Mouse (Mus musculus): ENCODE measurements around the gene Sf1. TPM values are rescaled to one million over a fixed set of nuclear protein-coding genes. Genes with fewer than 3 reads are reported as not detected.
A peak's percentile ranks its signal among the peaks of the same experiment; 100 is the strongest.

Gene Sf1
- polyA plus RNA-seq, 1 experiment = 159 TPM

DNA sequence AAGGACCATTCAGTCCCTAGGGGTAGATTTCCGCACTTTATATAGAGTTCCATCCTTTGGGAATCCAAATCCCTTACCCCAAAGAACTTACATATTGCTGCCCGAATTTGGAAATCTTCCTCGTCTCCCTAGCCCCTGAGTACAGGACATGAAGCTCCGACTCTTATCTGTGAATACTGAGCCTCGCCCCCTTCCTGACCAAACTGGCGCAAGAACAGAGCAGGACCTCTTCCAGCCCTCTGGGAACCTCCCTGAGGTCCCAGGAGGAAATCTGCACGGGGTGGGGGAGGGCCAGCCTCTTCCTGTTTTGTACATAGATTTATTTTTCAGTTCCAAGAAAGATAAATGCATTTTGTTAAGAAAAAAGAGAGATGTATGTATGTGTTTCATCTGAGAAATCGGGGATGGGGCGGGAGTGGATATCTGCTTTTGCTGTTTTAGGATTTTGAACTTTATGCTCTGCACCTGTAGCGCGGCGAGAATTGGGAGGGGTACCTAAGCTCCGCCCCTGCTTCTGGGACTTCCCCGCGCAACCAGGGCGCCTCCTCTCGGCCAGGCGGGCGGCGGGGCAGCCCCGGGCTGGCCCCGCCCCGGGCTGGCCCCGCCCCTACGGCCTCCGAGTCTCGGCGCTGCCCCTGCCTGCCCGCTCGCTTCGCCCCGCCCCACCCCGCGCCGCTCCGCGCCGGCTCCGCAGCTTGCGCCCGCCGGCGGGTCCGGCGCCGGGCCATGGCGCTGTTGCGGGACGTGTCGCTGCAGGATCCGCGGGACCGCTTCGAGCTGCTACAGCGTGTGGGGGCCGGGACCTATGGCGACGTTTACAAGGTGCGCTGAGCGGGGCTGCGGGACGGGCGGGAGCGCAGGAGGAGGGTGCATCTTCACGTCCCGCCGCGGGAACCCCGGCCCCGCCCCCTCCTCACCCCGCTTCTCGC lies 22.7 kb upstream of the Sf1 start, which contains the start of gene Map4k2:
TSS of gene Map4k2 (plus strand) at position 612 of the 929 bp plus-strand sequence.
- peaks cover 16% of the 10 kb centered on the region for H3K4me1 ChIP-seq (ENCODE audit: control insufficient read depth, insufficient read depth, low read length)
- peak within 1 kb of the TSS; percentile 85 for H3K4me3 ChIP-seq (ENCODE audit: insufficient read depth, low read length)
- peak within 1 kb of the TSS; percentile 34 for H3K27ac ChIP-seq (ENCODE audit: insufficient read depth, low read depth, low read length)
- TF ChIP-seq POLR2A (IDR thresholded peaks at IDR 0.05; ENCODE audit: borderline replicate concordance, low read depth, low read length) = no peak
- TF ChIP-seq CTCF (IDR thresholded peaks at IDR 0.05; ENCODE audit: low read depth, low read length) = no peak

DNA sequence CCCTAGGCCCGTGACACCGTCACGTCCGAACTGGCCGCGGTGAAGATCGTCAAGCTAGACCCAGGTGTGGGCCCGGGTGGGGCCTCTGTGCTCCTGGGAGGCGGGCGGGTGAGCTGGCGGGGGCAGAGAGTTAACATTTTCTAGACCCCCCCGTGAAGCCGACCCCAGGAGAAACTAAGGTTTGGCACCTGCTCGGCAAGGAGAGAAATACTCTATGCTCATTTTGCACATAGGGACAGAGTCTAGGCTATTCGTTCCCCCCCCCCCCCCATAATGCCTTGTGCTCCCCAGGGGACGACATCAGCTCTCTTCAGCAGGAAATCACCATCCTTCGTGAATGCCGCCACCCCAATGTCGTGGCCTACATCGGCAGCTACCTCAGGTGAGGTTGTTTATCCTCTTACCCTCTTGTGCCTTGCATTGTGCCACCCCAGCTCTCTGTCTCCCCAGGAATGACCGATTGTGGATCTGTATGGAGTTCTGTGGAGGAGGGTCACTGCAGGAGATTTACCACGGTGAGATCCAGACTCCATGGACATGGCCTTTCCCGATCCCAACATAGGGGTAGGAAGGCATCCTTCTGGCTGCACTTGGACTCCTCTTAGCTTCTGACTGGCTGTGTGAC lies 21.9 kb upstream of the Sf1 start:
- Histone ChIP-seq H3K4me3 (ENCODE audit: insufficient read depth, low read length) (peak overlapping the region; percentile 85), H3K4me1 (ENCODE audit: control insufficient read depth, insufficient read depth, low read length) (peaks cover 14% of the 10 kb centered on the region), H3K27ac (ENCODE audit: insufficient read depth, low read depth, low read length) (no peak overlapping the region)
- TF ChIP-seq CTCF (IDR thresholded peaks at IDR 0.05; ENCODE audit: low read depth, low read length) = no peak
- no peak for TF ChIP-seq POLR2A (IDR thresholded peaks at IDR 0.05; ENCODE audit: borderline replicate concordance, low read depth, low read length)

DNA sequence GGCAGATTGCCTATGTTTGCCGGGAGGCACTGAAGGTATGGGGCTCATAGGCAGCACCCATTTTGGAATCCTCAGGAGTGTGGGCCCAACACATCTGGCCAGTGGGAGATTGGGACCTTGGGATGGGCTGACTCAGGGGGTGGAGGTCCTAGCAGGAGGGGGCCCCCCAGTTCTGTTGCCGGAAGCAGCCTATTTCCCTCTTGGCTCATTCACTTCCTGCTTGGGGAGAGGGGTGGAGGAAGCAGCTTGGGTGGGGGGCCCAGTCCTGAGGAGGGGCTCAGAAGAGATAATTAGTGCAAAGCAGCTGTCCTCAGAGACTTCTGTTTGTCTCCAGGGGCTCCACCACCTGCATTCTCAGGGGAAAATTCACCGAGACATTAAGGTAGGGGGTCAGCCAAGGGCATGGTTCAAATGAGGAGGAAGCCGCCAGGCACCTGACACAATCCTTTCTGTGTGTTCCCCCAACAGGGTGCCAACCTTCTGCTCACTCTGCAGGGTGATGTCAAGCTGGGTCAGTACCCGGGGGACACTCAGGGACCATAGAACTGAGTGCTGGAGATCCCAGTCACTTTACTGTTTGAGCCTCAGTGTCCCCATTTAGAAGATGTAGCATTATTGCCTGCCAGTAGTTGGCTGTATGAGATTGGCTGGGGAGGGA lies 21.1 kb upstream of the Sf1 start:
- Histone ChIP-seq H3K27ac (ENCODE audit: insufficient read depth, low read depth, low read length) (no peak overlapping the region), H3K4me1 (ENCODE audit: control insufficient read depth, insufficient read depth, low read length) (peaks cover 13% of the 10 kb centered on the region), H3K4me3 (ENCODE audit: insufficient read depth, low read length) (peak overlapping the region; percentile 85; the same call in 1 of the 2 replicates)
- no peak for TF ChIP-seq CTCF (IDR thresholded peaks at IDR 0.05; ENCODE audit: low read depth, low read length)
- TF ChIP-seq POLR2A (IDR thresholded peaks at IDR 0.05; ENCODE audit: borderline replicate concordance, low read depth, low read length) = no peak

DNA sequence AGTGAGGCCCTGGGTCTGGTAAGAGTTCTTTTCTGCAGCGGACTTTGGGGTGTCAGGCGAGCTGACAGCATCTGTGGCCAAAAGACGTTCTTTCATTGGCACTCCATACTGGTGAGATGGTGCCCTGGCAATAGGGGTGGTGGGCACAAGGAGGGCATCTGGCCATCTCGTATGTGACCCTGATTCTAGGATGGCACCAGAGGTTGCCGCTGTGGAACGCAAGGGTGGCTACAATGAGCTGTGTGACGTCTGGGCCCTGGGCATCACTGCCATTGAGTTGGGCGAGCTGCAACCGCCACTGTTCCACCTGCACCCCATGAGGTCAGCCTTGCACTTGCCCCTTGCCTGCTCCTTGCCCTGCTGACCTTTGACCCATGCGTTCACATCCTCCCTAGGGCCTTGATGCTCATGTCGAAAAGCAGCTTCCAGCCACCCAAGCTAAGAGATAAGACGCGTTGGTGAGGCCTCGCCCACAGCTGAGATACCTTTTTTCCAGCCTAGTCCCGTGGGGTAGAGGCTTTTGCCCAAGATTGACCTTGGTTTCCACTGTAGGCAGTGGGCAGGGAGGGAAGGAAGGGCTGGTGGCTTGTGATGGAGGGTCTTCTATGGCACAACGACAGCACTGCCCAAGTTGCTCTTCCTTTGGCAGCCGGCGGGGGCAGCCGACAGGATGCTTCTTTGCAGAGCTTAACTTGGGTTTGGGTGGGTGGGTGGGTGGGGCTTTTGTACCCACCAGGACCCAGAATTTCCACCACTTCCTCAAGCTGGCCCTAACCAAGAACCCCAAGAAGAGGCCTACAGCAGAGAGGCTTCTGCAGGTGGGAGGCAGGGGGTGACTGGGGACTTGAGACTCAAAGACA lies 20.2 kb upstream of the Sf1 start:
- Histone ChIP-seq H3K4me3 (ENCODE audit: insufficient read depth, low read length) (no peak overlapping the region), H3K4me1 (ENCODE audit: control insufficient read depth, insufficient read depth, low read length) (peaks cover 13% of the 10 kb centered on the region), H3K27ac (ENCODE audit: insufficient read depth, low read depth, low read length) (no peak overlapping the region)
- TF ChIP-seq CTCF (IDR thresholded peaks at IDR 0.05; ENCODE audit: low read depth, low read length) (no peak), POLR2A (IDR thresholded peaks at IDR 0.05; ENCODE audit: borderline replicate concordance, low read depth, low read length) (no peak)

DNA sequence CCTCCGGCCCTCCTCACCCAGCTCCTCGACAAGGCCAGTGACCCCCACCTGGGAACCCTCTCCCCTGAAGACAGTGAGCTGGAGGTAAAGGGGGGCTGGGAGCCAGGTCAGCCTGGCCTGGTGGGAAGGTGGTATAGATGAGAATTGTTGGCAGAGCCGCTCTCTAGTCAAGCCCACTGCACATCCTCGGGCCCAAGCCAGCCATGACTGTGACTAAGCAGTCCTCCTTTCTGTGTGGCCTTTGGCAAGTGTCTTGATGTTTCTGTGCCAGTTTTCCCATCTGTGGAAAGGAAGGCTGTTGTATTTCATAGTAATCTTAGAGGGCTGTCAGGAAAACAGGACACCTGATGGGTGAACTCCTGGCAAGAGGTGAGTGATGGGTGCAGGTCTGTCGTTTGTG lies 19.5 kb upstream of the Sf1 start:
- TF ChIP-seq CTCF (IDR thresholded peaks at IDR 0.05; ENCODE audit: low read depth, low read length) (no peak), POLR2A (IDR thresholded peaks at IDR 0.05; ENCODE audit: borderline replicate concordance, low read depth, low read length) (no peak)
- H3K4me1 ChIP-seq (ENCODE audit: control insufficient read depth, insufficient read depth, low read length) = peaks cover 13% of the 10 kb centered on the region
- H3K4me3 ChIP-seq (ENCODE audit: insufficient read depth, low read length) = no peak overlapping the region

DNA sequence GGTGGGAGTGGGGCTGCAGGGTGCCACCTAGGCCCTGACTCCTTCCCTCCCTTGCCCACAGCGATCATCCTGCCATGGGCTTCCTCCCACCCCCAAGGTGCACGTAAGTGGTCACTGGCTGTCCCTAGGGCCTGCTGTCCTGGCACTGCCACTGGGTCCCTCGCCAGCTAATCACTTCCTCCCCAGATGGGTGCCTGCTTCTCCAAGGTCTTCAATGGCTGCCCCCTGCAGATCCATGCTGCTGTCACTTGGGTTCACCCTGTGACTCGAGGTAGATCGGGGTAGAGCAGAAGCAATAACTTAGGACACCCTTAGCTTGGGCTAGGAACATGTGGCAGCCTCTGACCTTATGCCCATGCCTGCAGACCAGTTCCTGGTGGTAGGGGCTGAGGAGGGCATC lies 17.5 kb upstream of the Sf1 start:
- Histone ChIP-seq H3K27ac (ENCODE audit: insufficient read depth, low read depth, low read length) (no peak overlapping the region), H3K4me1 (ENCODE audit: control insufficient read depth, insufficient read depth, low read length) (peaks cover 5% of the 10 kb centered on the region; the same call in 1 of the 2 replicates), H3K4me3 (ENCODE audit: insufficient read depth, low read length) (no peak overlapping the region)
- TF ChIP-seq POLR2A (IDR thresholded peaks at IDR 0.05; ENCODE audit: borderline replicate concordance, low read depth, low read length) (no peak), CTCF (IDR thresholded peaks at IDR 0.05; ENCODE audit: low read depth, low read length) (no peak)

More for the DNA sequence above, 19.5 kb upstream of the Sf1 start:
- H3K27ac ChIP-seq (ENCODE audit: insufficient read depth, low read depth, low read length) = no peak overlapping the region

DNA sequence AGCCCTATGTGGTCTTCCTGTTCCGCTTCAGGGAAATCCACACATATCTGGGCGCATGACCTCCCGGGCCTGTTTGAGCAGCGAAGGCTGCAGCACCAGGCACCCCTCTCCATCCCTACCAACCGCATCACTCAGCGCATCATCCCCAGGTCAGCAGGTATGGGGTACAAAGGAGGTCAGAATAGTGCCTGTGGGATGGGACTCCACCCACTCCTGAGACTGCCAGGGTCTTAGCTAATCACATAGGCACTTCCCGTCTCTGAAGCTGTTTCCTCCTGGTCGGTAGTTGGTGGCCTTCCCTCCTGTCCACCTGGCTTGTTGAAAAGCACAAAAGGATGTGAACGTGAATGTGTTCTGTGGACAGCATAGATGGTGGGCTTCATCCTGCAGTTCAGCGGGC lies 16.8 kb upstream of the Sf1 start:
- H3K4me3 ChIP-seq (ENCODE audit: insufficient read depth, low read length) = no peak overlapping the region
- H3K4me1 ChIP-seq (ENCODE audit: control insufficient read depth, insufficient read depth, low read length) = peaks cover 5% of the 10 kb centered on the region; the same call in 1 of the 2 replicates
- H3K27ac ChIP-seq (ENCODE audit: insufficient read depth, low read depth, low read length) = no peak overlapping the region
- no peak for TF ChIP-seq CTCF (IDR thresholded peaks at IDR 0.05; ENCODE audit: low read depth, low read length)
- no peak for TF ChIP-seq POLR2A (IDR thresholded peaks at IDR 0.05; ENCODE audit: borderline replicate concordance, low read depth, low read length)

DNA sequence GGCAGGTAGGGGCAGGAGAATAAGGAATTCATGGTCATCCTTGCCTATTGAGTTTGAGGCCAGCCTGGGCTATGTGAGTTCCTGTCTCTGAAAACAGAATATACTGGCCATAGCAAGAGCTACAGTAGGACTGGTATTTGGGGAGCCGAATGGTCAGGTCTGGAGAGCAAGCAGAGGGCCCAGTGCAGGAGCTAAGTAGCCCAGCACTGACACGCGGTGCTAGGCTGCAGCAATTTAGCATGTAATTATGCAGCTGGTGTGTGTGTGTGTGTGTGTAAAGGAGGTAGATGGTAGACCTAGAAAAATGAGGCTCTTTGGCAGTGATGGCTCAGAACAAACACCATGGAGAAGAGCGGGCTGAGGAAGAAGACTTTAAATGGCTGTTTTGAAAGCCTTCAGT lies 15.9 kb upstream of the Sf1 start:
- TF ChIP-seq POLR2A (IDR thresholded peaks at IDR 0.05; ENCODE audit: borderline replicate concordance, low read depth, low read length) = no peak
- no peak for TF ChIP-seq CTCF (IDR thresholded peaks at IDR 0.05; ENCODE audit: low read depth, low read length)
- Histone ChIP-seq H3K27ac (ENCODE audit: insufficient read depth, low read depth, low read length) (no peak overlapping the region), H3K4me1 (ENCODE audit: control insufficient read depth, insufficient read depth, low read length) (peaks cover 9% of the 10 kb centered on the region), H3K4me3 (ENCODE audit: insufficient read depth, low read length) (no peak overlapping the region)

DNA sequence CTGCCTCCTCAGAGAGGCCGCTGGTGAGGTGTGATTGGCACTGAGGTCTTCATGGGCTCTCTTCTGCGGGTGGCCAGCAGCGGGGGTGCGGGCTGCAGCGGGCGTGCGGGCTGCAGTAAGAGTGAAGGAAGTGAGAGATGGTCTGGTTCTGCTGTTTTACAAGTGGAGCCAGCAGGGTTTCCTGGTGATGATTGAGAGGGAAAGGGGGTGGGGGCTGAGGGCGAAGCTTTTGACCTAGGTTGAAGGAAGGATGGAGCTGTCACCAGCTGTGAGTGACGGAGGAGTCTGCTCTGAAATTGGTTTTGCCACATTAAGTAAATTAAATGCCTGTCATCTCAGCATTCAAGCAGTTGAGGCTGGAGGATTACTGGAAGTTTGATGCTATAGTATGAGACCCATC lies 14.8 kb upstream of the Sf1 start:
- no peak overlapping the region for H3K27ac ChIP-seq (ENCODE audit: insufficient read depth, low read depth, low read length)
- no peak overlapping the region for H3K4me3 ChIP-seq (ENCODE audit: insufficient read depth, low read length)
- TF ChIP-seq POLR2A (IDR thresholded peaks at IDR 0.05; ENCODE audit: borderline replicate concordance, low read depth, low read length) (no peak), CTCF (IDR thresholded peaks at IDR 0.05; ENCODE audit: low read depth, low read length) (no peak)
- peaks cover 9% of the 10 kb centered on the region for H3K4me1 ChIP-seq (ENCODE audit: control insufficient read depth, insufficient read depth, low read length)

Measured in bone marrow macrophage, adult 2 months (primary cell).